Mouse (Mus musculus) MEL (cell line): Measurements from ENCODE around the gene 1500009L16Rik. TPM values are rescaled to one million over a fixed set of nuclear protein-coding genes. Genes with fewer than 3 reads are reported as not detected.

Experiments used
- DNase-seq: peaks from one replicate; pipeline ENCODE4 v3.0.0; 2011; ENCODE audit warnings: low read depth, low spot score
- H3K27ac ChIP-seq: 2 replicates; pipeline ENCODE4 v1.5.1; 2012; ENCODE audit warnings: low read depth, mild to moderate bottlenecking, control low read depth, low read length, moderate library complexity; ENCODE audit not compliant: control insufficient read depth
- H3K27me3 ChIP-seq, 2 experiments: fragments of 150-350 bp in 1 of 2; sonication (generic) in 1 of 2; 2 replicates each; pipeline ENCODE4 v1.6.1; 2012; ENCODE audit warnings: low read length in 2 of 2, mild to moderate bottlenecking in 2 of 2, improper control_type of control experiment in 1 of 2, moderate library complexity in 1 of 2; ENCODE audit not compliant: insufficient read depth in 2 of 2, control insufficient read depth in 1 of 2
- H3K36me3 ChIP-seq, 2 experiments: 2 replicates each; pipeline ENCODE4 v1.6.1; 2012 to 2014; ENCODE audit warnings: low read length in 2 of 2, improper control_type of control experiment in 1 of 2, inconsistent platforms in 1 of 2, mild to moderate bottlenecking in 1 of 2; ENCODE audit not compliant: insufficient read depth in 2 of 2, control insufficient read depth in 1 of 2
- H3K4me1 ChIP-seq, 2 experiments: fragments of 150-350 bp in 1 of 2; sonication (generic) in 1 of 2; 2 replicates each; pipeline ENCODE4 v1.6.1; 2012; ENCODE audit warnings: low read length in 2 of 2, improper control_type of control experiment in 1 of 2, mild to moderate bottlenecking in 1 of 2; ENCODE audit not compliant: insufficient read depth in 2 of 2, control insufficient read depth in 1 of 2
- H3K4me3 ChIP-seq, 2 experiments: fragments of 150-350 bp in 1 of 2; sonication (generic) in 1 of 2; 2 replicates each; pipeline ENCODE4 v1.5.1; 2012; ENCODE audit warnings: low read depth in 2 of 2, low read length in 2 of 2, mild to moderate bottlenecking in 2 of 2, moderate library complexity in 2 of 2, control low read depth in 1 of 2, improper control_type of control experiment in 1 of 2; ENCODE audit not compliant: control insufficient read depth in 1 of 2, insufficient read depth in 1 of 2
- H3K79me2 ChIP-seq: 2 replicates; pipeline ENCODE4 v1.6.1; 2012; ENCODE audit warnings: mild to moderate bottlenecking, low read length, moderate library complexity; ENCODE audit not compliant: control insufficient read depth, poor library complexity, insufficient read depth
- H3K9ac ChIP-seq: 2 replicates; pipeline ENCODE4 v1.6.1; 2012; ENCODE audit warnings: low read depth, mild to moderate bottlenecking, control low read depth, low read length, moderate library complexity; ENCODE audit not compliant: control insufficient read depth, poor library complexity, severe bottlenecking
- H3K9me3 ChIP-seq: fragments of 150-350 bp; sonication (generic); replicated peaks from 2 replicates; pipeline ENCODE4 v1.6.1; 2012; ENCODE audit warnings: mild to moderate bottlenecking, low read length, improper control_type of control experiment, moderate library complexity; ENCODE audit not compliant: insufficient read depth
- BHLHE40 ChIP-seq: IDR thresholded peaks from 2 replicates; pipeline ENCODE4 v1.6.1; 2012; ENCODE audit warnings: low read depth, mild to moderate bottlenecking, inconsistent platforms, low read length, improper control_type of control experiment, borderline replicate concordance
- CHD1 ChIP-seq: IDR thresholded peaks from 2 replicates; pipeline ENCODE4 v1.6.1; 2012; ENCODE audit warnings: low read depth, mild to moderate bottlenecking, inconsistent platforms, low read length, improper control_type of control experiment
- CTCF ChIP-seq, 3 experiments: IDR thresholded peaks in 2 of 3; conservative IDR thresholded peaks in 1 of 3; 2 replicates each; pipeline ENCODE4 v1.5.1; 2011 to 2012; ENCODE audit warnings: low read length in 3 of 3, low read depth in 2 of 3, mild to moderate bottlenecking in 2 of 3, improper control_type of control experiment in 1 of 3, inconsistent platforms in 1 of 3, mixed read lengths in 1 of 3, moderate library complexity in 1 of 3; ENCODE audit not compliant: control insufficient read depth in 1 of 3, insufficient read depth in 1 of 3, poor library complexity in 1 of 3, severe bottlenecking in 1 of 3
- ELF1 ChIP-seq: IDR thresholded peaks from 2 replicates; pipeline ENCODE4 v1.6.1; 2014; ENCODE audit warnings: low read depth, mild to moderate bottlenecking, inconsistent platforms, low read length, improper control_type of control experiment, moderate library complexity
- ETS1 ChIP-seq: IDR thresholded peaks from 2 replicates; pipeline ENCODE4 v1.6.1; 2012; ENCODE audit warnings: low read depth, mild to moderate bottlenecking, inconsistent platforms, low read length, improper control_type of control experiment, moderate library complexity
- MAZ ChIP-seq: IDR thresholded peaks from 2 replicates; pipeline ENCODE4 v1.6.1; 2012; ENCODE audit warnings: low read depth, mild to moderate bottlenecking, inconsistent platforms, low read length, improper control_type of control experiment
- MYB ChIP-seq: IDR thresholded peaks from 2 replicates; pipeline ENCODE4 v1.6.1; 2011; ENCODE audit warnings: mild to moderate bottlenecking, low read depth, low read length, improper control_type of control experiment
- NRF1 ChIP-seq: IDR thresholded peaks from 2 replicates; pipeline ENCODE4 v1.6.1; 2014; ENCODE audit warnings: low read depth, mild to moderate bottlenecking, inconsistent platforms, low read length, improper control_type of control experiment, moderate library complexity; ENCODE audit not compliant: poor library complexity, insufficient read depth, severe bottlenecking
- POLR2A ChIP-seq, 2 experiments: IDR thresholded peaks; 2 replicates each; pipeline ENCODE4 v1.6.1; 2011 to 2012; ENCODE audit warnings: low read length in 2 of 2, mild to moderate bottlenecking in 2 of 2, control low read depth in 1 of 2, improper control_type of control experiment in 1 of 2, low read depth in 1 of 2, moderate library complexity in 1 of 2; ENCODE audit not compliant: control insufficient read depth in 1 of 2, insufficient read depth in 1 of 2, poor library complexity in 1 of 2
- RAD21 ChIP-seq: IDR thresholded peaks from 2 replicates; pipeline ENCODE4 v1.6.1; 2011; ENCODE audit warnings: mild to moderate bottlenecking, low read depth, low read length, improper control_type of control experiment
- RCOR1 ChIP-seq: IDR thresholded peaks from 2 replicates; pipeline ENCODE4 v1.6.1; 2012; ENCODE audit warnings: low read depth, mild to moderate bottlenecking, inconsistent platforms, low read length, improper control_type of control experiment
- SIN3A ChIP-seq: IDR thresholded peaks from 2 replicates; pipeline ENCODE4 v1.6.1; 2012; ENCODE audit warnings: low read length, improper control_type of control experiment, inconsistent platforms
- SMC3 ChIP-seq: IDR thresholded peaks from 2 replicates; pipeline ENCODE4 v1.6.1; 2011; ENCODE audit warnings: low read depth, low read length, improper control_type of control experiment
- ZC3H11A ChIP-seq: IDR thresholded peaks from 2 replicates; pipeline ENCODE4 v1.6.1; 2012; ENCODE audit warnings: low read depth, mild to moderate bottlenecking, inconsistent platforms, low read length, improper control_type of control experiment
- ZKSCAN1 ChIP-seq: IDR thresholded peaks from 2 replicates; pipeline ENCODE4 v1.6.1; 2012; ENCODE audit warnings: low read depth, mild to moderate bottlenecking, inconsistent platforms, low read length, improper control_type of control experiment, moderate library complexity
- polyA plus RNA-seq, 2 experiments: library from polyadenylated mRNA; stranded (reverse) in 1 of 2; unstranded in 1 of 2; fragments of >175 nt in 1 of 2; fragments of >200 nt in 1 of 2; gene quantifications; 2 replicates each; pipeline versions ENCODE4 v1.2.1 to v1.2.4; 2012; ENCODE audit warnings: low replicate concordance in 2 of 2, low read depth in 1 of 2; ENCODE audit not compliant: insufficient read length in 2 of 2, insufficient read depth in 1 of 2, missing spikeins in 1 of 2
- total RNA-seq: library from RNA; depleted of rRNA; stranded (reverse); fragments of 300-350 nt; gene quantifications from 2 replicates; pipeline ENCODE4 v1.2.3, GENCODE M21; 2012

The 1500009L16Rik gene
- total and polyA plus RNA-seq, 3 experiments, result not detected

GRCm38 (mm10) chr10:83785003-83785402, 62.3 kb downstream of the 1500009L16Rik start:
- H3K27ac ChIP-seq, result no peak overlapping the region
- no peaks in the 10 kb centered on the region for H3K79me2 ChIP-seq
- H3K27me3 ChIP-seq, result no peaks in the 10 kb centered on the region
- H3K9me3 ChIP-seq, result no peaks in the 10 kb centered on the region
- peak; percentile 39 for DNase-seq
- no peaks in the 10 kb centered on the region for H3K36me3 ChIP-seq
- H3K4me3 ChIP-seq, result no peak overlapping the region
- TF ChIP-seq CHD1, result no peak
- TF ChIP-seq SMC3, result peak; percentile 68
- TF ChIP-seq CTCF (IDR thresholded peaks at IDR 0.05 in 2 of 3, conservative IDR thresholded peaks at IDR 0.05 in 1 of 3; ENCODE audit: control insufficient read depth in 1 of 3, insufficient read depth in 1 of 3, low read depth in 2 of 3, low read length in 3 of 3, poor library complexity in 1 of 3, severe bottlenecking in 1 of 3), result peak; percentile 69 to 90 (median 73)
- peak; percentile 63 for TF ChIP-seq RAD21
- no peak for TF ChIP-seq MAZ
- peak; percentile 59 for TF ChIP-seq ZC3H11A
- no peak for TF ChIP-seq SIN3A
- H3K4me1 ChIP-seq, result no peaks in the 10 kb centered on the region
- H3K9ac ChIP-seq, result no peak overlapping the region

- H3K9ac ChIP-seq, result no peak overlapping the region
- H3K36me3 ChIP-seq, result no peaks in the 10 kb centered on the region
- no peaks in the 10 kb centered on the region for H3K9me3 ChIP-seq
- no peaks in the 10 kb centered on the region for H3K79me2 ChIP-seq
- H3K4me3 ChIP-seq, result no peak overlapping the region
- no peaks in the 10 kb centered on the region for H3K4me1 ChIP-seq
- no peak overlapping the region for H3K27ac ChIP-seq
- no peak for TF ChIP-seq CTCF (IDR thresholded peaks at IDR 0.05 in 2 of 3, conservative IDR thresholded peaks at IDR 0.05 in 1 of 3; ENCODE audit: control insufficient read depth in 1 of 3, insufficient read depth in 1 of 3, low read depth in 2 of 3, low read length in 3 of 3, poor library complexity in 1 of 3, severe bottlenecking in 1 of 3)
- TF ChIP-seq ZKSCAN1, result no peak
- TF ChIP-seq MAZ, result no peak
- no peak for TF ChIP-seq POLR2A (IDR thresholded peaks at IDR 0.05; ENCODE audit: control insufficient read depth in 1 of 2, insufficient read depth in 1 of 2, low read depth in 1 of 2, low read length in 2 of 2, poor library complexity in 1 of 2)
- no peak for TF ChIP-seq ELF1
- no peak for TF ChIP-seq ETS1
- no peak for TF ChIP-seq MYB
- no peak for TF ChIP-seq BHLHE40
- no peak for TF ChIP-seq NRF1
- TF ChIP-seq RCOR1, result no peak
- no peak for TF ChIP-seq SIN3A
- no peaks in the 10 kb centered on the region for H3K27me3 ChIP-seq
- no peak for DNase-seq
Measured at GRCm38 (mm10) chr10:83785627-83786392, 63.1 kb downstream of the 1500009L16Rik start.
